Mouse (Mus musculus) lung, postnatal 0 days (tissue): ENCODE results near the gene Agr2.

ENCODE experiments used
- CTCF ChIP-seq: IDR thresholded peaks from 2 replicates; pipeline ENCODE4 v1.5.1; 2016; ENCODE audit warnings: antibody characterized with exemption, mild to moderate bottlenecking
- EP300 ChIP-seq: IDR thresholded peaks from 2 replicates; pipeline ENCODE4 v1.6.1; 2016; ENCODE audit warnings: antibody characterized with exemption, mild to moderate bottlenecking, control low read depth

- TF ChIP-seq CTCF (no peak), EP300 (no peak)
These were observed 16.8 kb upstream of the Agr2 start for GRCm38 (mm10) chr12:35975898-35976297.
